Mouse (Mus musculus): ENCODE measurements at regions not wholly inside any gene's neighbourhood (a gene's known extent, or its start where the extent isn't known, plus 50 kb on each side); places are given as distances from the start of the nearest gene placed in this dataset.

DNA sequence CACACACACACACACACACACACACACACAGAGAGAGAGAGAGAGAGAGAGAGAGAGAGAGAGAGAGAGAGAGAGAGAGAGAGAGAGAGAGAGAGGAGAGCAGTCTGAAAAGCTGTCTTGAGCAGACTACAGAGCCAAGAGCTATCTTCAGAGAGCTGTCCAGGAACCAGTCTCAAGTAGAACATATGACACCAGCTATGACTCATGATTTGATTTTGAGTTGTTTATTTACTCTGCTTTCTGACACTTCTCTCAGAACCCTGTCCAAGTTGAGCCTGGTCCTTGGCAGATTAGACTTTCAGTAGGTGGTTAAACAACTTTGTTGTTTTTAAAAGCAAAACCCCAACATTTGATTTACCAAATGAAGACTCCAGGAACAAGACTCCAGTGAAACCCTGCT is 420.8 kb upstream of the Lcorl start:
- no peak for ATAC-seq (replicated peaks; ENCODE audit: low read depth, poor library complexity, severe bottlenecking)

DNA sequence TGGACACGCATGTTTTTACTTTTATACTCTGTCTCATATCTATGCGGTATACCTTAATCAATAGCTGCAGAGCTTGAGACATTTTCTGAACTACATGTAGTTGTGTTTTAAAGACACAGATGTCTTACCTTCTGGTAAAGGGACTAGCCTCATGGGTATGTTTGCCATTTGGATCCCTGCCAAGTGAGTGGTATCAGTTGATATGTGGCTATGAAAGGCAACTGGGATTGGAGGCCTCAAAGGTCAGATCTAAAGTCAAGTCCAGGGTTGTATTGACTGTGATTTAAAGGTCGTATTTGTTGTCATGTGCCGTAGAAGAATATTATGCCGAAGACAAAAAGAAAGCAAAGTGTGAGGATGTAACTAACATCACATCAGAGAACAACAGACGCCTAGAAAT is 399.3 kb upstream of the Lcorl start:
- no peak for ATAC-seq (replicated peaks; ENCODE audit: low read depth, poor library complexity, severe bottlenecking)

DNA sequence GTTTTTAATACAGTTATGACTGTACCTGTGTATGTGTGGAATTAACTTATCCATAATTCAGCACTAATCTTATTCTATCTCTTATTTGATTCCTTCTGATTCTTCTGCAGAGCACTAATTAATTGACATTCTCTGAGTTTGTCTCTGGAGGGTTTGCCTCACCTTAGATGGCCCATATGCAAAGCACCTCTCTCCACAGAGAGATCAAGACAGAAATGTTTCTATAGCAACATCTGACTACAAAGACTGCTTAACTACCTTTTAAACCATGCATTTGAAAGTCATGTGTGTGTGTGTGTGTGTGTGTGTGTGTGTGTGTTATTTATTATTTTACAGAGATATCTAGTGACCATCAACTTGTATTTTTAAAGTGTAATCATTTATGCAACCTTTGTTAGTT is 396.5 kb upstream of the Lcorl start:
- no peak for ATAC-seq (replicated peaks; ENCODE audit: low read depth, poor library complexity, severe bottlenecking)

DNA sequence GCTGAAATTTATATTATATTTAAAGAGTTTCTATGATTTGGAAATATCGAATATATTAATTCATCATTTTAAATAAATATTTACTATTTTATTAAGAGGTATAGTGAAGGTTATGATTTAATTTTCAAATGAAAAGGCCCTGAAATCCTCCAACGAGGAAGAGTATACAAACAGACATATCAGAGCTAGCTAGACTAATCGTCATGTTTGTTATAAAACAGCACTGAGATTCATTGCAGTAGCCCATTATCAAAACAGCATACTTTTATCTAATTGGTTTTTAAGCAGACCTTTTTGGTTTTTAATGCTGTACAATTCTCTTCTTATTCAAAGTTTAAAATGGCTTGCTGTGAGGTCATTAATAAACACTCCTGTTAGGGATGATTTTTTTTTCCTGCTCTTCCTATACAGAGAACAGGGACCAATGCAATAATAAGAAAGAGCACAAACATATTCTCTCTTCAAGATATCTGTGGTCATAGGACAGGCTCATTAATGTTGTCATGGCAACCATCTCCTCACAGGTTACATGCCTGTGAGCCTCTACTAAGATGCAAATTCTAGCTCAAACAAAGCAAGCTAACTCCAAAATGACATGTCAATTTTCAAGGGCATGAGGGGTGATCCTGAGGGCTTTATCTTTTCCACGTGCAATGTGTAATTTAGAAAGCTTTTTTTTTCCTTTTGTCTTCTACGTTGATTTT is 378.1 kb upstream of the Lcorl start:
- no peak for ATAC-seq (replicated peaks; ENCODE audit: low read depth, poor library complexity, severe bottlenecking)

DNA sequence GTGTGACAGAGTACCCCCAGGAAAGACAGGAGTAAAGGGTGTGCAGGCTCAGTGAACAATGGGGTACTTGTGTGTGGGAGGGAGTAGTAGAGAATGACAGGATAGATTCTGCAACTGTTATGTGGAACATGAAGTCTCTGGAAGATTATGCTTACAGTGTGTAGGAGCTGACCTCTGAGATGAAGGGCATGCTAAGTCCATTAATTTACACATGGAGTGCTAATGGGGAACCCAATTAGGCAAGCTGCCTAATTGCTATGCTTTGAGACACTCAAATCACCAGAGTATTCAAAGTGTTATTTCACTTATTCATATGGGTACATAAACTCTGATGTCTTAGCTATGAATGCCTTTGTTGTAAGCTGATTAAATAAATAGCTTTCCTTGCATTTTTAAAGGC is 375.4 kb upstream of the Lcorl start:
- ATAC-seq (replicated peaks; ENCODE audit: low read depth, poor library complexity, severe bottlenecking): no peak

DNA sequence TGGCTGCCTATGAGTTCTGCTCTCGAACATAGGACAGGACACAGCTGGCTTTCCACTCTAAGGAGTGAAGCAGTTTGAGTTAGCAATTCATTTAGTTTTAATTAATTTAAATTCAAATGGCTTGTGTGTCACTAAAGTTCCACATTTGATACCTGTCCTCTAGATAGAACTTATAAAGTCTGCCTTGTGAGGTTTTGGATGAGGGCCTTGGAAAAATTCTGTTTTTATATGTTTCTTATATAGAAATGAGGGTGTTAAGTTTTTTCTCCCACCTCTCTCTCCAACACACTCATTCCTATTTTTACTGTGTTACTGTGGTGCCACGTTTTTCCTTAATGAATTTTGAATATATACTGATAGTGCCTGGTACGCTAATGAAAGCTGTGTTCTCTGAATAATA is 371.3 kb upstream of the Lcorl start:
- ATAC-seq (replicated peaks; ENCODE audit: low read depth, poor library complexity, severe bottlenecking): no peak

DNA sequence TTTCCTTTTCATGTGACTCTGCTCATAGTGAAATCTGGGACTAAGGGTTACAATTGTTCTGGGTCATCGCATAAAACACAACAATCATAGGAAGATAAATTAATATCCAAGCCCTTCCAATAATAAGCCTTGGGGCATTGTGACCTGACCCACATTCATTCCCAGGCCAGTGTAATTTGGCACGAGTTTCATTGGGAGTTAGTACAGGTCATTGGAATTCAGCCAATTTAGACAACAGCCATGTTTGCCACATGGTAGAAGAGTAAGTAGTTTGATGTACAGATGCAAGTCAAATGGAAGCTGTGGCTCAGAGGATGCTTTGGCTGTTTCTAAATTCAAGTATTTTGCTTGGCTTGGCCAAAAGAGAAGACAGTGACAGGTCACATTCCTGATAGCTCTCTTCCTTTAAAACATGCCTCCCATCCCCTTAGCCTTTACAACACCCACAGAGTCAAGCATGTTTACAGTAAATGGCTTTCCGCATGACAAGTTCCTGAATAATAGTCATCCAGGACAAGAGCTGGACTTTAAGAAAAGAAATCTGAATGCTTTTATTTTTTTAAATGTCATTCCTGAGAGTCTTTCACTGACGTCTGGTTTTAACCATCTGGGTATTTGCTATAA is 355.5 kb upstream of the Lcorl start:
- no peak for ATAC-seq (replicated peaks; ENCODE audit: low read depth, poor library complexity, severe bottlenecking)

DNA sequence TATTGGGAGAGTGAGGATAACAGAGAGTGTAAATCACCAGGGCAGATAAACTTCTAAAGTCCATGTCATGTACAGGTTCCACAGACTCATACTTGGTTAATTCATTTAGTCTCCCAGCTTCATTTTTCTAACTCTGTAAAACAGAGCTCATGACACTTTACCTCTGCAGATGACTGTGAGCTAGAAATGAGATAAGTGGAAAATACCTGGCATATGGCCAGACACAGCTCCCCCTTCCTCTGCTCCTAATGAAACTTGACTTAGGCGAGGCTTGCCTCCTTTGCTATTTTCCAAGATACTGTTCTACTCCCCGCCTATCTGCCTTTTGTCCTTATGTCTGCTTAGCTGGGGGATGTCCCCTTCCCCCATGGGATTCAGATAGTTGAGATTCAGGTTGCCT is 351.7 kb upstream of the Lcorl start:
- ATAC-seq (replicated peaks; ENCODE audit: low read depth, poor library complexity, severe bottlenecking): no peak

DNA sequence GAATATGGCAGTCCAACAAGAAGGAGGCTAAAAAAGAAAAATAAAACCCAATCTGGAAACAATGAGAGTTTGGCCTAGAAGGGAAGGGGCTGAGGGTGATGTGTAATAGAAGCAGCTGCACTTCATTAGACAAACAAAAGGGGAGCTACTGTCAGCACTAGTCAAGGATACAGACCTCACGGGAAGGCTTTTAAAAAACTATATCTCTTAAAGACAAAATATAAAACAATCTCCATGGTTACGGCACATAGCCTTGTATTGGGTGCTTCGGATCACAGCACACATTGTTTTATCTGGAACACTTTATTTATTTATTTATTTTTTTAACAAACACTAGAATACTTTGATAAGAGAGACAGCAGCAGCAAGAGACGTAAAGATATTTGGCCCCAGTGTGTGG is 346.3 kb upstream of the Lcorl start:
- no peak for ATAC-seq (replicated peaks; ENCODE audit: low read depth, poor library complexity, severe bottlenecking)

DNA sequence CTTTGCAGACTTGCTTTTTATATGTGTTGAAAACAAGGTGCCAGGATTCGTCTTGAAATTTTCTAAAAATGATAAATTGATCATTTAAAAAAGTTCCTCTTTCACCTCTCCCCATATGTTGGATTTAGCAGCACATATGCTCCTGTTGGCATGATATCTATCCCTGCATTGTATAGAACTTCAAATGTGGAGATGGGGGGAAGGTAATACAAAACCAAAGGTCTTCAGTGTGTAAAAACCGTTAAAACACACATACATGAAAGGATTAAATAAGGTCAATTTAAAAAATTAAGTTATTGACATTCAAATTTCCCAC is 345.0 kb upstream of the Lcorl start:
- no peak for ATAC-seq (replicated peaks; ENCODE audit: low read depth, poor library complexity, severe bottlenecking)

DNA sequence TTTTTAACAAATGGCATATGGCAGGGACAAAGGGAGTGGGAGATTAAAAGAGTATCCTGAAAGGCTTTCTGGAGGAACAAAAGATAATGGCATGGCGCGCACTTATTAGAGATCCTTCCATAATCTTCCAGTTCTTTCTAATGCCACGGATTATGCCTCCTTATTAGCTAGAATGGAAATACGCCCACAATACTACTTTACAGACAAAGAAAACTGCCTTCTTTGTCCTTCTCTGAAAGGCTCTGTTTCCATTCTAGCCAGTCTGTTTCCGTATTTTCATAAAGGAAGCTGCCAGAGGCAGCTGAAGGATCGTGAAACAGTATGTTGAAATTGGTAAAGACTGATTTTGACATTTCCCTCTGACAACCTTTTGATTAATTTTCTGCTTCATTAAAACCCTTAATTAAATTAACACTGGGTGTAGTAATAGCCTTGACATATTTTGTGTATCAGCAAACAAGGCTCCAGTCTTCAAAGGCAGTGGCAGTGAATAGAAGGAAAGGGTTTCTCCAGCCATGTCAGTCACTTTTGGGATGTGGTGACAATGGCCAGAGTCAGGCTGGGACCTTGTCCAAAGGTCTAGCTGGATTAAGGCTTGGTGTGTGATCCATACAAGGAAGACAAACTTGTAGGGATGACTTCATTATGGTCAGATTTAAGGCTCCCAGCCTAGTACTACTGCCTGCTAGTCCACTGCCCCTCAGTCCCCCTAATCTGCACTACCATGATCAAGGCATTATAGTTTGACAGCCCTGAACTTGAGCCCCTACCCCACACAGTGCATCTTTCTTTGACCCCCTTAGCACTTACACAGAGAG is 344.4 kb upstream of the Lcorl start:
- no peak for ATAC-seq (replicated peaks; ENCODE audit: low read depth, poor library complexity, severe bottlenecking)

DNA sequence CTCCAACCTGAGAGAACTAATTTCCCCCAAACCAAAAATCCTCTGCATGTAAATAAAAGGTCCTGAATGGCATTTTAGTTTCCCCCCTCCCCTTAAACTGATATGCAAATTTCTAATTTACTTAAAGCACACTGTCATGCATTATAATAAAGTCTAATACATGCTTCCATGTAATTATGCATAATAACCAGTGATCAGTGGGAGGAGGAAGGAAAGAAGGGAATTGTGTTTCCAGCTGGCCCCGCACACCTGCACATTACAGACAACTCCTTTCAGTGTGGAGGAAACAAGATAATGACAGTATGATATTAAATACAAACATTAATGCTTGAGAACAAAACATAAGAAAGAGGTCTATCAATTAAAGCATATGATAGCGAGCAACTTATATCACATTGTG is 329.5 kb upstream of the Lcorl start:
- no peak for ATAC-seq (replicated peaks; ENCODE audit: low read depth, poor library complexity, severe bottlenecking)

DNA sequence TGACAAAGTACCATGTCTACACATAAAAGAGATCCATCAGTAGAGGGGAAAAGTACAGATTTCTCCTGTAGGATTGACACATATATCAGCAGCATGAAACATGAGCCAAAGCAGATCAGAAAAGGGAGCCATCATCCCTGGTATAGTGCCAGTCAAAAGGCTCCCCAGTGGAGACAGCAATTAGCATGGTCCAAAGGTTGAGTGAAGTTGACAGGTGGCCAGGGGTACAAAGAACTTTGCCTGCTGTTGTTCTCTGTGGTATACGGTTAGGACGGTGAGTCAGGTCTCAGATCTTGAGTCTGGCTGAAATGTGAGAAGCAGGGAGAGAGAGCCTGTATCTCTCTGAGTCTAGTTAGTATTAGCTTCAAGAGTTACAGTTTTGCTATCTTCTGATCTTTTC is 324.7 kb upstream of the Lcorl start:
- no peak for ATAC-seq (replicated peaks; ENCODE audit: low read depth, poor library complexity, severe bottlenecking)

DNA sequence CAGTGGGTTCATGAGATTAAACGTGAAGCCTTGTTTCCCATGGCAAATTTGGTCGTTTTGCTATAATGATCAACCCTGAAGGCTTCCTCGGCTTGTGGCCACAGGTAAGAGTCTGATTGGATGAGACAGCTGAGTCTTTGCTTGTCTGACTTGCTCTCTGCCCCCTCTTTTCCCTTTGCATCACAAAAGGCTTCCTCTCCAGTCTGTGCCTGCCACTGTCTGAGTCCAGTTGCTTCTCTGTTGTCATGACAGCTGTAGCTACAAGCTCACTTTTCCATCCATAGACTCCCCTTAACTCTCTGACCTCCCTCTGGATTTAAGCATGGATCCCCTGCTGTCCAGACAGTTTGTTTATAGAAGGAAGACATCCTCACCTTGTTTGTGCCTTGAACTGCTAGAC is 314.9 kb upstream of the Lcorl start:
- no peak for ATAC-seq (replicated peaks; ENCODE audit: low read depth, poor library complexity, severe bottlenecking)

DNA sequence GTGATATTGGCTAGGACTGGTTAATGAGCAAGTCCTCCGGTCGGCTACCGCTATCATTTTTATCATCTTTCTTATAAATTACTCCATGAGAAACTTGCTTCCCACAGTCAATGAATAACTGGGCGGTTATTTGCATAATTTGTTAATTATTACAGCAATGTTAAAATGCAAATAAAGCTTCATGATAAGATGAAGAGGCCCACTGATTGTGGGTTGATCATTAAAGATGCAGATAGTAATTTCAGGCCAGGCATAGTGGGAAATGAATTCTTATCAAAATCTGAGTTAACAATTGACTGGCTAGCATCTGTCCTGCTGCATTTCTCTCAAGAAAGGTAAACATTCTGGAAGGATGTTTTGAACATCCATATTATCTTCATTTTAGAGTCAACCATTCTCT is 303.4 kb upstream of the Lcorl start:
- no peak for ATAC-seq (replicated peaks; ENCODE audit: low read depth, poor library complexity, severe bottlenecking)

DNA sequence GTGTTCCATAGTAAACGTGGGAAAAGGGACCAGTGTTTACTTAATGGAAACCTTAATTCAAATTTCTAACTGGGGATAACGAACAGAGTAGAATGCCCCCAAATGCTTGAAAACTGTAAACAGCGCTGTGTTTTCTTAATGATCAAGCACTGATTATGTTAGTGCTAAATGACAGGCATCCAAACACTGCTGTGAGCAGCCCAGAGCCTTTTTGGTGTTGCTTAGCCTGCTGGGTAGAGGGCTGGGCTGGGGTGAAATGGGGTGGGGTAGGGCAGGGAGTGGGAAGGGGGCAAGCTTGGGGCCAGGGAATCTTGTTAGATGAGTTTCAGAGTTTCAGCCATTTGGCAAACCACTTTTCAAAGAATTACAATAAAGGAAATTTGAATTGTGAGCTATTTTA is 294.6 kb upstream of the Lcorl start:
- ATAC-seq (replicated peaks; ENCODE audit: low read depth, poor library complexity, severe bottlenecking): no peak

DNA sequence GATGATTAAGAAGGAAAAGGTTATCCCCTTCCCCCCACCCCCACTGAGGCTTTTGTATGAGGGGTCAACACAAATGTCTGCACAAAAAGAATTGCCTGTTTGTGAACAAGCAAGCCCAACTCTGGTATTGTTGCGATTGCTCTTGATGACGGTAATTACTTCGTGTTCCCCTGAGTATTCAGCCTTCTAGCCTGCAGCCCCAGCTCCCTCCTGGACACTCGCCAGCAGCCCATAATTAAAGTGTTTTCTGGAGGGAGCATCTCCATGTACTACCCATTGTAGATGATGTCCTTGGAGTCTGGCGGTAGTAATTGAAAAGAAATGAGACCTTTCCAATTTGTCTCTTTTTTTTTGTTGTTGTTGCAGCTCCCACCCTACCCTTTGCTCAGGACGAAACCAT is 293.4 kb upstream of the Lcorl start:
- no peak for ATAC-seq (replicated peaks; ENCODE audit: low read depth, poor library complexity, severe bottlenecking)

DNA sequence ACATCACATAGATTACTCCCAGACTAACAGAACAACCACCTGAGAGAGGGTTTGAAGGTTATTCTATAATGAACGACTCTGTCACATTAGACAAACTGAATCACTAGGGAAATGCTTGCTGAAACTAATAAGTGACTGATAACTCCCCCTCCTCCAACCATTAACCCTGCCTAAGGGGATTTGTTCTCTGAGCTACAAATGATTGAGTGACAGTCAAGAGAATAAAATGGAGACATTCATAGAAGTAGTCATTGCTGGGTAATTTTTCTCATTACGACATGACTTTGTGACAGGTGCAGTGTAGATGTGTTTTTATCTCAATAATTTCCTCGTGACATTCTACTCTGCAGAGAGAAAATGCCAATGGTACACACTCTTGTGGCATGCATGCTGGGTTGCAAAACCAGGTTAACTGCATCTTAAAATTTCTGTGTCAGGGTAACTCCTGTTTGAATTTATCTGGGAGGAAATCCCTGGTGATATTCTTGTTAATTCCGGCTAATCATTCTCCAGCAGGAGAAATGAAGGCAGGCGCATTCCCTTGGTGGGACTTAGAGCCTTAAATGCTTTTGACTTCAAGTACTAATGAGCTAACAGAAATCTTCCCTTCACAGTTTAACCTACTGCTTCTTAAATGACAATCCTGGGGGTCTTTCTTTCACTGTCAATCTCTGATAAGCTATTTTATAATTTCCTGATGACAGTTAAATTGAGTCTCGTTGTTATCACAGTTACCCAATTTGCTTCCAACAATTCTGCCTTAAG is 292.6 kb upstream of the Lcorl start:
- no peak for ATAC-seq (replicated peaks; ENCODE audit: low read depth, poor library complexity, severe bottlenecking)

DNA sequence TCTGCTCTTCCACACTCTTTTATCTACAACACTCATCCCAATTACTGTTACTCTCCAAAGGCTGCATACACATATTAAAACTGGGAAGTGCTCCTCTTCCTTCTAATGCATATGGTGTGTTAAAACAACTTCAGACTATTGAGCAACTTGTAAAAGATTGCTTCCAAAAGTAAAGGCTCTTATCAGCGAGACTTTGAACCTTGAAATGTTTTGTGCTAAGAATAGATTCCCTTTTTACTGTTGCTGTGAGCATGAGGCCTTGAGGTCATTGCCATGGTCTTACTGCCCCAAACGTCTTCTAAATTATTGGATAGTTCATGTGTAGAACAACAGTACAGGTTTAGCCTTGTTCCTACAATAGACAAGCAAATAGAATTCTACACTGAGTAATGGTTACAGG is 281.6 kb upstream of the Lcorl start:
- no peak for ATAC-seq (replicated peaks; ENCODE audit: low read depth, poor library complexity, severe bottlenecking)

DNA sequence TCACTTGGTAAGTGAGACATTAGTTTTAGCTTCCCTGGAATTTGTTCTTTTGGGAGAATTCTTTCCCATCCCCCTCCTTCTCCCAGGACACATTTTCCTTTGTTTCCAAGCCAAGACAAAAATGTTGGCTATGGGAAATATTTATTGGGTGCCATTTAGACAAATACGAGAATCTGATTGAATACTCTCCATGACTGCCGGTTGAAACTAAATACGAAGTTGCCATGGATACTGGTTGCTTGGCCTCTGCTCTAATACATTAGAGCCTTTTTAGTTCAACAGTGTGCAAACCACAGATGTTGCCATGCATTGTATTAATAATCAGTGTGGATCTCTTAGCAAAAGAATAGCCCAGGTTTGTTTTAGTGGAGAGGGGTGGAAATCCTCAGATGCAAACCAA is 280.3 kb upstream of the Lcorl start:
- no peak for ATAC-seq (replicated peaks; ENCODE audit: low read depth, poor library complexity, severe bottlenecking)

DNA sequence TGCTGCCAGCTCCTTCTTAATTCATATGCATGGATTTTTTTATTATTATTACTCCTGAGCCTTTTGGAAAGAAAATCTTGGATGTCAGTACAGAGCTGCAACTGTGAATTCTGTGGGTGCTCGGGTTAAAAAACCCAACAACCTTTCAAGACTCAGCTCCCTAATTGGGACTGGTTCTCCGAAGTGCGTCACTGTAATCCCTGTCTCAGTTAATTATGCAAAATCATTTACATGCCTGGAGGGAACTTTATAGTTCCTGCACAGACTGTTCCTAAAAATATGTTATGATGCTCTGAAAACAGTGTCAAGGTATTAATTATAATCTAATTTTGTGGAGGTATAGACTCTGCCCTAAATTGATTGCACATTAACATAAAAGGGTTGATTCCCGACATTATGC is 250.6 kb upstream of the Lcorl start:
- no peak for ATAC-seq (replicated peaks; ENCODE audit: low read depth, poor library complexity, severe bottlenecking)

Measured in common myeloid progenitor, adult 5-6 weeks (primary cell).